Mouse (Mus musculus): ENCODE data around the gene Gmpr. TPM values are rescaled to one million over a fixed set of nuclear protein-coding genes. Genes with fewer than 3 reads are reported as not detected.

The Gmpr gene
- polyA plus RNA-seq, 1 experiment from 2014 or later = 352 TPM

- Histone ChIP-seq H3K27ac (peak overlapping the region; percentile 85), H3K4me2 (peak overlapping the region; percentile 47), H3K4me1 (replicated peaks) (peaks cover 77% of the 10 kb centered on the region), H3K9ac (peak overlapping the region; percentile 52), H3K27me3 (no peaks in the 10 kb centered on the region), H3K36me3 (no peaks in the 10 kb centered on the region), H3K4me3 (replicated peaks) (no peak overlapping the region), H3K9me3 (replicated peaks) (0 out of 2 replicates have a peak, but pooled peaks cover 6% of the 10 kb centered on the region)
- 38% methylated on average over 5 of the region's 5 CpGs for WGBS (ENCODE audit: insufficient replicate concordance)
- DNase-seq (peak; percentile 77), ATAC-seq (ENCODE audit: low read depth) (peak; percentile 60)
Observed at GRCm38 (mm10) chr13:45502791-45503190, 4.5 kb upstream of the Gmpr start.

- H3K4me1 ChIP-seq (replicated peaks) = peaks cover 75% of the 10 kb centered on the region
- H3K9me3 ChIP-seq (replicated peaks) = 0 out of 2 replicates have a peak, but pooled peaks cover 1% of the 10 kb centered on the region
- no peak overlapping the region for H3K9ac ChIP-seq
- WGBS (ENCODE audit: insufficient replicate concordance) = 88% methylated on average over 3 of the region's 3 CpGs
- DNase-seq = no peak
- H3K4me3 ChIP-seq (replicated peaks) = no peak overlapping the region
- no peak for ATAC-seq (ENCODE audit: low read depth)
- peaks cover 2% of the 10 kb centered on the region; the same call in 1 of the 2 replicates for H3K36me3 ChIP-seq
- H3K27me3 ChIP-seq = no peaks in the 10 kb centered on the region
- no peak overlapping the region for H3K4me2 ChIP-seq
- H3K27ac ChIP-seq = 0 out of 2 replicates have a peak overlapping the region, but pooled peaks have one; percentile 97
Observed at GRCm38 (mm10) chr13:45505546-45505945, 1.7 kb upstream of the Gmpr start.

- H3K9ac ChIP-seq = peak overlapping the region; percentile 94
- H3K4me3 ChIP-seq (replicated peaks) = peak overlapping the region; percentile 78
- peaks cover 17% of the 10 kb centered on the region for H3K36me3 ChIP-seq
- peak; percentile 41 for ATAC-seq (ENCODE audit: low read depth)
- WGBS (ENCODE audit: insufficient replicate concordance) = 0% methylated on average over 8 of the region's 8 CpGs
- peaks cover 76% of the 10 kb centered on the region for H3K4me1 ChIP-seq (replicated peaks)
- peak overlapping the region; percentile 73 for H3K4me2 ChIP-seq
- no peaks in the 10 kb centered on the region for H3K27me3 ChIP-seq
- peak overlapping the region; percentile 97 for H3K27ac ChIP-seq
- DNase-seq = peak; percentile 73
- H3K9me3 ChIP-seq (replicated peaks) = no peaks in the 10 kb centered on the region
Observed at GRCm38 (mm10) chr13:45508495-45508894, 1.3 kb downstream of the Gmpr start.

GRCm38 (mm10) chr13:45509366-45509765 lies 2.1 kb downstream of the Gmpr start:
- Histone ChIP-seq H3K9me3 (replicated peaks) (no peaks in the 10 kb centered on the region), H3K4me1 (replicated peaks) (peaks cover 76% of the 10 kb centered on the region), H3K27ac (peak overlapping the region; percentile 97), H3K36me3 (peaks cover 21% of the 10 kb centered on the region), H3K4me2 (peak overlapping the region; percentile 73), H3K4me3 (replicated peaks) (peak overlapping the region; percentile 78), H3K27me3 (no peaks in the 10 kb centered on the region), H3K9ac (peak overlapping the region; percentile 94)
- DNase-seq (no peak), ATAC-seq (ENCODE audit: low read depth) (no peak)
- WGBS (ENCODE audit: insufficient replicate concordance) = 47% methylated on average over 6 of the region's 6 CpGs

- ATAC-seq (ENCODE audit: low read depth) (peak; percentile 70), DNase-seq (peak; percentile 69)
- Histone ChIP-seq H3K4me1 (replicated peaks) (peaks cover 86% of the 10 kb centered on the region), H3K4me3 (replicated peaks) (peak overlapping the region; percentile 78), H3K4me2 (peak overlapping the region; percentile 73), H3K9me3 (replicated peaks) (no peaks in the 10 kb centered on the region), H3K36me3 (peaks cover 46% of the 10 kb centered on the region), H3K9ac (peak overlapping the region; percentile 94), H3K27ac (peak overlapping the region; percentile 97), H3K27me3 (no peaks in the 10 kb centered on the region)
- WGBS (ENCODE audit: insufficient replicate concordance) = 25% methylated on average over 6 of the region's 6 CpGs
Observed at GRCm38 (mm10) chr13:45511706-45512435, 4.6 kb downstream of the Gmpr start.

GRCm38 (mm10) chr13:45512531-45512930 lies 5.3 kb downstream of the Gmpr start:
- 33% methylated on average over 8 of the region's 8 CpGs for WGBS (ENCODE audit: insufficient replicate concordance)
- peaks cover 89% of the 10 kb centered on the region for H3K4me1 ChIP-seq (replicated peaks)
- peak overlapping the region; percentile 94 for H3K9ac ChIP-seq
- no peaks in the 10 kb centered on the region for H3K9me3 ChIP-seq (replicated peaks)
- no peaks in the 10 kb centered on the region for H3K27me3 ChIP-seq
- H3K36me3 ChIP-seq = peaks cover 53% of the 10 kb centered on the region
- peak overlapping the region; percentile 78 for H3K4me3 ChIP-seq (replicated peaks)
- peak overlapping the region; percentile 97 for H3K27ac ChIP-seq
- ATAC-seq (ENCODE audit: low read depth) (peak; percentile 1; the same call in 1 of the 2 replicates), DNase-seq (no peak)
- H3K4me2 ChIP-seq = peak overlapping the region; percentile 73

- Histone ChIP-seq H3K4me2 (peak overlapping the region; percentile 73), H3K4me1 (replicated peaks) (peaks cover 96% of the 10 kb centered on the region), H3K9me3 (replicated peaks) (no peaks in the 10 kb centered on the region), H3K36me3 (peaks cover 60% of the 10 kb centered on the region), H3K4me3 (replicated peaks) (peak overlapping the region; percentile 78), H3K27ac (peak overlapping the region; percentile 97), H3K9ac (peak overlapping the region; percentile 94), H3K27me3 (no peaks in the 10 kb centered on the region)
- ATAC-seq (ENCODE audit: low read depth) (peak; percentile 27), DNase-seq (peak; percentile 59)
- 27% methylated on average over 12 of the region's 12 CpGs for WGBS (ENCODE audit: insufficient replicate concordance)
Observed at GRCm38 (mm10) chr13:45513009-45513984, 6.1 kb downstream of the Gmpr start.

- H3K27me3 ChIP-seq = no peaks in the 10 kb centered on the region
- peak overlapping the region; percentile 73 for H3K4me2 ChIP-seq
- H3K4me1 ChIP-seq (replicated peaks) = peaks cover 100% of the 10 kb centered on the region
- no peaks in the 10 kb centered on the region for H3K9me3 ChIP-seq (replicated peaks)
- peak overlapping the region; percentile 78 for H3K4me3 ChIP-seq (replicated peaks)
- H3K36me3 ChIP-seq = peaks cover 69% of the 10 kb centered on the region
- H3K9ac ChIP-seq = peak overlapping the region; percentile 94
- DNase-seq (no peak), ATAC-seq (ENCODE audit: low read depth) (peak; percentile 37)
- 19% methylated on average over 5 of the region's 5 CpGs for WGBS (ENCODE audit: insufficient replicate concordance)
- H3K27ac ChIP-seq = peak overlapping the region; percentile 97
Observed at GRCm38 (mm10) chr13:45514115-45514514, 6.9 kb downstream of the Gmpr start.

- peaks cover 77% of the 10 kb centered on the region for H3K36me3 ChIP-seq
- H3K9me3 ChIP-seq (replicated peaks) = no peaks in the 10 kb centered on the region
- peak overlapping the region; percentile 78 for H3K4me3 ChIP-seq (replicated peaks)
- ATAC-seq (ENCODE audit: low read depth) = no peak
- H3K4me1 ChIP-seq (replicated peaks) = peaks cover 99% of the 10 kb centered on the region
- WGBS (ENCODE audit: insufficient replicate concordance) = 53% methylated on average over 8 of the region's 8 CpGs
- DNase-seq = no peak
- H3K27me3 ChIP-seq = no peaks in the 10 kb centered on the region
- H3K9ac ChIP-seq = peak overlapping the region; percentile 94
- peak overlapping the region; percentile 73 for H3K4me2 ChIP-seq
- H3K27ac ChIP-seq = peak overlapping the region; percentile 97
Observed at GRCm38 (mm10) chr13:45514832-45515422, 7.7 kb downstream of the Gmpr start.

- Histone ChIP-seq H3K27ac (peak overlapping the region; percentile 97), H3K4me1 (replicated peaks) (peaks cover 99% of the 10 kb centered on the region), H3K9me3 (replicated peaks) (no peaks in the 10 kb centered on the region), H3K36me3 (peaks cover 84% of the 10 kb centered on the region), H3K4me3 (replicated peaks) (peak overlapping the region; percentile 6; the same call in 1 of the 2 replicates), H3K9ac (peak overlapping the region; percentile 94), H3K4me2 (peak overlapping the region; percentile 73), H3K27me3 (no peaks in the 10 kb centered on the region)
- no peak for ATAC-seq (ENCODE audit: low read depth)
- DNase-seq = no peak
- WGBS (ENCODE audit: insufficient replicate concordance) = 44% methylated on average over 24 of the region's 24 CpGs
Observed at GRCm38 (mm10) chr13:45516501-45517393, 9.5 kb downstream of the Gmpr start.
